Mouse (Mus musculus): ENCODE measurements around the gene Hgd. TPM values are rescaled to one million over a fixed set of nuclear protein-coding genes. Genes with fewer than 3 reads are reported as not detected.

Gene Hgd
- polyA plus RNA-seq (2012; rRNA removed): 0.11 and 0.21 TPM in 2 replicates

GRCm38 (mm10) chr16:37579994-37580393 is at the start of gene Hgd:
Hgd (plus strand) TSS chr16:37580153.

DNA sequence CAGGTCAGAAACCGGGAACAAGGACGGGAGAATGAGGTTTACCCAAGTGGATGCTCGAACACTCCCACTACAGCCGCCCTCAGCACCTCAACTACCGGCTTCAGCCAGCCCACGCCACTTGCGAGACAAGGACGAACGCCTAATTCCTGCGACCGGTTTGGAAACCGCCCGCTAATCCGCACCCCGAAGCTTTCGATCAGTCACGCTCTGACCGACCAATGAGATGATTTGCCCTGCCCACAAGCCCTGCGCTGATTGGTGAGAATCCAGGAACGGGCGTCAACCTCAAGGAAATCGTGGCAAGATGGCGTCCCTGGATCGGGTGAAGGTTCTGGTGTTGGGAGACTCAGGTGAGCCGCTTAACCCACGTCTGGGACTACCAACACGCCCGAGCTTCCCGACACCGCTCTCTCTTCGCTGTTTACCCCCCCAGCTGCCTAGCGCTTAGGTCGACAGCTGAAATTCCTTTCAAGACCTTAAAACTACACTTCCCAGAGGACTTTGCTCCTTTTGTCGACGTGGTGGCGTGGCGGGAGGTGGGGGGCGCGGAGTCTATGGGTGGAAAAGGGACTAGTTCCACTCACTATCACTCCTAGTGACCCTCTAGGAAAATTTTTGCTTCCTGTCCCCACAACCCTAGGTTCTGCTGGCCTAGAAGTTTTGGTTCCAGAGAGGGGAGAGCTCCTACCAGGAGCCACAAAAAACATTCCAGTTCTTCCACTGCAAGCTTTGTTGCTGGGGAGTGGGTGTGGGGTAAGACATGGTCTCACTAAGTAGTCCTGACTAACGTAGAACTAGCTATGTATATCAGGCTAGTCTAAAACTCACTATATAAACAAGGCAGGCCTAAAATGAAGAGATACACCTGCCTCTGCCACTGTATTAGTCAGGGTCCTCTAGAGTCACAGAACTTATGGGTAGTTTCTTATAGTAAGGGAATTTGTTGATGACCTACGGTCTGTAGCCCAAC is 40.1 kb upstream of the Hgd start, which contains the start of the genes Gtf2e1 and Rabl3:
Gene Gtf2e1 (minus strand): TSS at position 179 of the 970 bp plus-strand sequence.
Gene Rabl3 (plus strand): TSS at position 275 of the 970 bp plus-strand sequence.

DNA sequence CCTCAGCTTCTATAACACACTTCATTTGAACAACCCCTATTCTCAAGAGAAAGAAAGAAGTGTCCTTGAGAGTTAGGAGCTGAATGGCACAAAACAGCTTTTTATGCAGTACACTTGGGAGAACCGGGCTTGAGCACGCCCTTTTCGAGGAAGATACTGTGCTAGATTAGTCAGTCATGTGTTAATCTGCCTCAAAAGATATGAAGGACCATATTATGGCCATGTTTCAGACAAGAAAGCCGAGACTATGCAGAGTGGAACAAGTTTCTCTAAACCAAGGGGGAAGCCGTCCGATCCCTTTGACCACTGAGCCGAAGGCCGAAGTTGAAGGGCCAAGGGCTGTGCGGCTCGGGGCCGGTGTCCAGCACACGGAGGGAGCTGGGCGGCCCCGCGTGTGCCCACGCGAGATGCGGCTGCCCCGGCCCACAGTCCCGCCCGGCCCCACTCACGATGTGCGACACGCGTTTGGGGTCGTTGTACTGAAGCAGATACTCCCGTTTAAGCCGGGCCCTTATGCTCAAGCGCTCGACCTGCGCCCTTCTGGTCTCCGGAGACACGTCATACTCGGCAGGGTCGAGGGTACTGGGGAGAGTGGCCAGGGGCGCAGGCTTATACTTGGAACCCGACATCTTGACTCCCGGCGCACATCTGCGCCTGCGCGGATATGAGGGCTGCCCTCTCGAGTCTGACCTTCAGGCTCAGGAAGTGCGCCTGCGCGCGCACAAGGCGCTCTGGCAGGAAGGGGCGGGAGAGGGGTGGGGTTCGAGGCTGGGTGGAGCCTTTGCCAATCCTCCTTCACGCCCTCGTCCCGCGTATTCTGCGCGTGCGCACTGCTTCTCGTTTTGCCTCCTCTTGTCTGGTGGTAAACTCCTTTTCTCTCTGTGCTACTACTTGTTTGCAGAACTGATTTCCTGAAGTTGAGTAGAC is 74.0 kb downstream of the Hgd start, which contains the start of gene Ndufb4:
Gene Ndufb4 (minus strand): TSS at position 723 of the 927 bp plus-strand sequence.

Other genes with a start within 250 kb of the Hgd start
- gene Stxbp5l, start 195.2 kb upstream of the Hgd start, polyA plus RNA-seq (2012; rRNA removed): 3.5 and 4.1 TPM in 2 replicates
- gene Gtf2e1, start 40.4 kb upstream of the Hgd start, polyA plus RNA-seq (2012; rRNA removed): 26.5 and 28.1 TPM in 2 replicates
- 6.6 and 7.3 TPM in 2 replicates for gene Rabl3, start 40.3 kb upstream of the Hgd start, polyA plus RNA-seq (2012; rRNA removed)
- 60.5 and 69.6 TPM in 2 replicates for gene Ndufb4, start 74.3 kb downstream of the Hgd start, polyA plus RNA-seq (2012; rRNA removed)
- 57.2 and 60.4 TPM in 2 replicates for gene Fstl1, start 196.7 kb downstream of the Hgd start, polyA plus RNA-seq (2012; rRNA removed)